Mouse (Mus musculus): ENCODE data around the gene Ddx46.

DNA sequence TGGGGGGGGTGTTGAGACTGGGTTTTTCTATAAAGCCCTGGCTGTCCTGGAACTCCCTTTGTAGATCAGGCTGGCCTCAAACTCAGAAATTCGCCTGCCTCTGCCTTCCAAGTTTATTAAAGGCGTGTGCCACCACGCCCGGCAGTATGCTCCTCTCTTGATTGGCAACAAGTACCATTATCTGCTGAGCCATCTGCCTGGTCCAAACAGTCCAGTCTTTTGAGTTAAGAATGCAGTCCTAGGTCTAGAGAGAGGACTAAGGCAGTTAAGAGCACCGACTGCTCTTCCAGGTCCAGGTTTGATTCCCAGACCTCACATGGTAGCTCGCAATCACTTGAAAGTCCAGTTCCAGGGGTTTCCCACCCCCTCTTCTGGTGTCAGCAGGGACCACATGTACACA, 16.2 kb downstream of the Ddx46 start:
- TF ChIP-seq POLR2A (IDR thresholded peaks at IDR 0.05; ENCODE audit: low read depth, low read length) (no peak), CTCF (conservative IDR thresholded peaks at IDR 0.05; ENCODE audit: insufficient read depth, insufficient read length, low read depth, low read length) (no peak)

Measured in kidney, adult 2 months (tissue).